Mouse (Mus musculus): Measurements from ENCODE around the gene Ap1g1. TPM values are rescaled to one million over a fixed set of nuclear protein-coding genes. Genes with fewer than 3 reads are reported as not detected.

The Ap1g1 gene
- total RNA-seq (2023) = 10 to 100 TPM; 70.8 to 74.6 TPM

DNA sequence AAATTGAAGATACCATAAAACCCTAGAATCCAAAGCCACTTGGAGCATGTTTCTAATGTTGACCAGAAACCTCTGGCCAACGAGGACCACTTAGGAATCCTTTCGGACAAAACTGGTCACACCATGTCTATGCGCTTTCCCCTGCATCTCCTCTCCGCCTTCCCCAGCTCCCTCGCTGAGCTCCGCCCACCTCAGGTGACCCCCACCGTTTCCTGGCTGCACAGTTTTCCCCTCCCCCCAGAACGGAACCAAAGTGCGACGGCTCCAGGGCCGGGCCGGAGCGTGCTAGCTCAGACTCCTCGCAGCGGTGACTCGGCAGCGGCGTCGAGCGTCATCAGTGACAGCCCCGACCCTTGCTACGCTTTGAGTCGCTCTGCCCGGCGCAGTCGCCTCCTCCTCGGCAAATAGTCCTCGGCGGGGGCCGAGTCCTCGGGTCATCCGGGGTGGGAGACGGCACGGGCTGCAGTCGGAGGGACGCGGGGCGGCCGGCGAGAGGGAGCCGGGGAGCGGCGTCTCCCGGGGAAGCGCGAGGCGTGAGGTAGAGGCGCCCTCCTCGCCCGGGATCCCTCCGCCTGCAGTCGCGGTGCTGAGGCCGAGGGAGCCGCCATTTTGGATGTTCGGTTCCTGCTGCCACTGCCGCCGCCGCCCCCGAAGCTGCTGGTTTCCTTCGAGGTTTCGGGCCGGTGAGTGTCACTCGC lies at the start of gene Ap1g1:
TSS of gene Ap1g1 (plus strand) at position 275 of the 698 bp plus-strand sequence.

GRCm38 (mm10) chr8:109737237-109738048 lies 40.9 kb upstream of the Ap1g1 start, which contains the start of gene Atxn1l:
Gene Atxn1l (minus strand): TSS chr8:109737739.

GRCm38 (mm10) chr8:109868003-109868679 lies 89.8 kb downstream of the Ap1g1 start, which contains the start of gene Phlpp2:
Gene Phlpp2 (plus strand): TSS chr8:109868542.

Other genes starting within 250 kb of the Ap1g1 start
- gene Dhx38, start 212.7 kb upstream of the Ap1g1 start, total RNA-seq (2023) = 10 to 100 TPM; 74.1 to 74.3 TPM
- gene Txnl4b, start 212.7 kb upstream of the Ap1g1 start, total RNA-seq (2023) = 10 to 100 TPM; 10.1 to 11.4 TPM
- 1,000 to 10,000 TPM in 1 of 2 experiments, 100 to 1,000 TPM in 1; 984 to 1,006 TPM for gene Hp, start 199.4 kb upstream of the Ap1g1 start, total RNA-seq (2023)
- 1 to 10 TPM; 6.2 to 9.5 TPM for gene Dhodh, start 169.9 kb upstream of the Ap1g1 start, total RNA-seq (2023)
- under 1 TPM in 1 of 2 experiments, not detected in 1; 0.04 TPM for gene Pkd1l3, start 164.0 kb upstream of the Ap1g1 start, total RNA-seq (2023)
- 10 to 100 TPM; 86.0 to 95.9 TPM for gene Ist1, start 85.3 kb upstream of the Ap1g1 start, total RNA-seq (2023)
- 10 to 100 TPM; 14.7 to 15.7 TPM for gene Zfp821, start 73.0 kb upstream of the Ap1g1 start, total RNA-seq (2023)
- 10 to 100 TPM; 24.6 to 32.2 TPM for gene Atxn1l, start 40.8 kb upstream of the Ap1g1 start, total RNA-seq (2023)
- gene Phlpp2, start 90.0 kb downstream of the Ap1g1 start, total RNA-seq (2023) = 1 to 10 TPM; 6.6 to 6.9 TPM
- gene Marveld3, start 183.6 kb downstream of the Ap1g1 start, total RNA-seq (2023) = not detected
- gene Tat, start 211.9 kb downstream of the Ap1g1 start, total RNA-seq (2023) = not detected